Mouse (Mus musculus): Measurements from ENCODE around the gene Rnf115. TPM values are rescaled to one million over a fixed set of nuclear protein-coding genes. Genes with fewer than 3 reads are reported as not detected.
"Not testable (repeated sequence)": the region's sequence is repeated elsewhere in the genome, so short reads cannot be mapped to it uniquely, and the experiment has no call there.

The Rnf115 gene
- 54.5 and 56.5 TPM in 2 replicates for polyA plus RNA-seq (2016; fragmentation: Nextera tagmentation; extraction: Ambion mirVana)

GRCm38 (mm10) chr3:96727343-96727827, at the start of gene Rnf115, which contains the start of gene Polr3c:
Rnf115 (plus strand) TSS chr3:96727664.
Polr3c (minus strand) TSS chr3:96727628.
- Histone ChIP-seq H3K27ac (ENCODE audit: poor library complexity, severe bottlenecking) (peak within 1 kb of the TSS; percentile 84), H3K4me3 (peak within 1 kb of the TSS; percentile 91), H3K9me3 (replicated peaks) (no peaks in the 10 kb centered on the region), H3K4me1 (replicated peaks) (peaks cover 39% of the 10 kb centered on the region), H3K36me3 (peaks cover 17% of the 10 kb centered on the region), H3K27me3 (replicated peaks) (no peaks in the 10 kb centered on the region), H3K9ac (peak within 1 kb of the TSS; percentile 88), H3K4me2 (peak within 1 kb of the TSS; percentile 66)
- 0% methylated on average over 52 of the region's 52 CpGs for WGBS
- ATAC-seq (ENCODE audit: insufficient number of reproducible peaks, low FRiP score), result peak; percentile 99

GRCm38 (mm10) chr3:96678456-96678855, 49.0 kb upstream of the Rnf115 start:
- H3K27me3 ChIP-seq (replicated peaks), result peaks cover 26% of the 10 kb centered on the region
- H3K27ac ChIP-seq (ENCODE audit: poor library complexity, severe bottlenecking), result no peak overlapping the region
- H3K9me3 ChIP-seq (replicated peaks), result no peaks in the 10 kb centered on the region
- no peak for ATAC-seq (ENCODE audit: insufficient number of reproducible peaks, low FRiP score)
- no peak overlapping the region for H3K4me2 ChIP-seq
- H3K36me3 ChIP-seq, result no peaks in the 10 kb centered on the region
- H3K4me1 ChIP-seq (replicated peaks), result no peaks in the 10 kb centered on the region; the same call in 1 of the 2 replicates
- no peak overlapping the region for H3K4me3 ChIP-seq
- 65% methylated on average over 7 of the region's 7 CpGs for WGBS
- H3K9ac ChIP-seq, result no peak overlapping the region

GRCm38 (mm10) chr3:96679159-96679674, 48.2 kb upstream of the Rnf115 start:
- peak; percentile 18; the same call in 1 of the 2 replicates for ATAC-seq (ENCODE audit: insufficient number of reproducible peaks, low FRiP score)
- Histone ChIP-seq H3K27me3 (replicated peaks) (peaks cover 33% of the 10 kb centered on the region), H3K36me3 (no peaks in the 10 kb centered on the region), H3K9ac (no peak overlapping the region), H3K4me3 (no peak overlapping the region), H3K9me3 (replicated peaks) (no peaks in the 10 kb centered on the region), H3K27ac (ENCODE audit: poor library complexity, severe bottlenecking) (no peak overlapping the region), H3K4me1 (replicated peaks) (peaks cover 3% of the 10 kb centered on the region), H3K4me2 (no peak overlapping the region)
- 9% methylated on average over 5 of the region's 5 CpGs for WGBS

GRCm38 (mm10) chr3:96680269-96680956, 47.1 kb upstream of the Rnf115 start:
- no peak for ATAC-seq (ENCODE audit: insufficient number of reproducible peaks, low FRiP score)
- no peaks in the 10 kb centered on the region for H3K9me3 ChIP-seq (replicated peaks)
- H3K36me3 ChIP-seq, result no peaks in the 10 kb centered on the region
- H3K4me1 ChIP-seq (replicated peaks), result peaks cover 15% of the 10 kb centered on the region
- 0 out of 2 replicates have a peak overlapping the region, but pooled peaks have one; percentile 13 for H3K9ac ChIP-seq
- H3K27ac ChIP-seq (ENCODE audit: poor library complexity, severe bottlenecking), result no peak overlapping the region
- H3K4me3 ChIP-seq, result no peak overlapping the region
- WGBS, result 25% methylated on average over 12 of the region's 12 CpGs
- H3K27me3 ChIP-seq (replicated peaks), result peaks cover 45% of the 10 kb centered on the region
- no peak overlapping the region for H3K4me2 ChIP-seq

- H3K9me3 ChIP-seq (replicated peaks), result no peaks in the 10 kb centered on the region
- peaks cover 15% of the 10 kb centered on the region for H3K4me1 ChIP-seq (replicated peaks)
- H3K36me3 ChIP-seq, result no peaks in the 10 kb centered on the region
- H3K27me3 ChIP-seq (replicated peaks), result peaks cover 51% of the 10 kb centered on the region
- no peak overlapping the region for H3K27ac ChIP-seq (ENCODE audit: poor library complexity, severe bottlenecking)
- no peak overlapping the region for H3K4me3 ChIP-seq
- no peak for ATAC-seq (ENCODE audit: insufficient number of reproducible peaks, low FRiP score)
- no peak overlapping the region for H3K9ac ChIP-seq
- no peak overlapping the region for H3K4me2 ChIP-seq
- 79% methylated on average over 3 of the region's 3 CpGs for WGBS
Measured at GRCm38 (mm10) chr3:96683496-96683895, 44.0 kb upstream of the Rnf115 start.

DNA sequence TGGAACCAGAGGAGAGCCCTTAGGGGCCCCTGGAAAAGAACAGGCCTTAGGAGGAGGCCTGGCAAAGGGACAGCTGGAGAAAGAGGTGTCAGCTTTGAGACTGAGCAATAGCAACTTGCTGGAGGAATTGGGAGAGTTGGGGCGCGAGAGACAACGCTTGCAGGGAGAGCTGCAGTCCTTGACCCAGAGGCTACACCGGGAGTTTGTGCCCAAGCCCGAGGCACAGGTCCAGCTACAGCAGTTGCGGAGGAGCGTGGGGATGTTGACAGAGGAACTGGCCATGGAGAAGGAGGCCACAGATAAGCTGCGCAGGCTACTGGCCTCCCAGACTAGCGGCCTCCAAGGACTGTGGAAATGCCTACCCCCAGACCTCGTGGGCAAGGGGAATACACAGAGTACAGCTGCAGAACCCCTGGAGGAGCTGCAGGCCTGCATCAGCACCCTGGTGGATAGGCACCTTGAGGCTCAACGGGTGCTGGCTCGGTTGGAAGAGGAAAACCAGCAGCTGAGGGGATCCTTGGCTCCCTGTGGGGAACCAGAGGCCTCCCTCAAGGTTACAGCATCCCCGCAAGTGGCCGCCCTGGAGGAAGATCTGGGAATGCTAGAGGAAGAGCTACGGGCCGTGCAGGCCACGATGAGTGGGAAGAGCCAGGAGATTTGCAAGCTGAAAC, 43.2 kb upstream of the Rnf115 start:
- no peak for ATAC-seq (ENCODE audit: insufficient number of reproducible peaks, low FRiP score)
- peak overlapping the region; percentile 38 for H3K4me3 ChIP-seq
- no peak overlapping the region for H3K27ac ChIP-seq (ENCODE audit: poor library complexity, severe bottlenecking)
- peak overlapping the region; percentile 72 for H3K4me2 ChIP-seq
- H3K4me1 ChIP-seq (replicated peaks), result peaks cover 15% of the 10 kb centered on the region
- H3K27me3 ChIP-seq (replicated peaks), result peaks cover 49% of the 10 kb centered on the region
- H3K9me3 ChIP-seq (replicated peaks), result no peaks in the 10 kb centered on the region
- WGBS, result 33% methylated on average over 17 of the region's 17 CpGs
- H3K9ac ChIP-seq, result peak overlapping the region; percentile 54; the same call in 1 of the 2 replicates
- H3K36me3 ChIP-seq, result no peaks in the 10 kb centered on the region

DNA sequence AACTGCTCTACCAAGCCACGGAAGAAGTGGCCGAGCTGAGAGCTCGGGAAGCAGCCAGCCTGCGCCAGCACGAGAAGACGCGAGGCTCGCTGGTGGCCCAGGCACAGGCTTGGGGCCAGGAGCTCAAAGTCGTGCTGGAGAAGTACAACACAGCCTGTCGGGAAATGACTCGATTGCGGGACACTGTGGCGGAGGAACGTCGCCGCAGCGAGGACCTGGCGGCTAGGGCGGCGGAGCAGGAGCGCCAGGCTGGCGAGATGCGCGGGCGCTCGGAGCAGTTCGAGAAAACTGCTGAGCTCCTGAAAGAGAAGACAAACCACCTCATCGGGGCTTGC, 42.7 kb upstream of the Rnf115 start:
- Histone ChIP-seq H3K4me1 (replicated peaks) (peaks cover 15% of the 10 kb centered on the region), H3K27ac (ENCODE audit: poor library complexity, severe bottlenecking) (no peak overlapping the region), H3K4me2 (peak overlapping the region; percentile 72), H3K27me3 (replicated peaks) (peaks cover 44% of the 10 kb centered on the region), H3K9me3 (replicated peaks) (no peaks in the 10 kb centered on the region), H3K4me3 (peak overlapping the region; percentile 38), H3K36me3 (no peaks in the 10 kb centered on the region), H3K9ac (peak overlapping the region; percentile 54; the same call in 1 of the 2 replicates)
- no peak for ATAC-seq (ENCODE audit: insufficient number of reproducible peaks, low FRiP score)
- 13% methylated on average over 28 of the region's 28 CpGs for WGBS

DNA sequence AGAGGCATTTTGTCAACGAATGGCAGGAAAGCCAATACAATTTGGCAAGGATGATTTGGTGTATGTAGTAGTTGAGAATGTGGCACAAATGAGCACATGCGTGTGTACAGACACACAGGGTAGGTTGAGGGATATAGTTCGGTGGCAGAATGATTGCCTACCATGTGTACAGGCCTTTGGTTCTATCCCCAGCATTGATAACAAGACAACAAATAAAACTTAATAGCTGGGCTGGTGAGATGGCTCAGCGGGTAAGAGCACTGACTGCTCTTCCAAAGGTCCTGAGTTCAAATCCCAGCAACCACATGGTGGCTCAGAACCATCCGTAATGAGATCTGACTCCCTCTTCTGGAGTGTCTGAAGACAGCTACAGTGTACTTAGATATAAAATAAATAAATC, 41.4 kb upstream of the Rnf115 start:
- H3K4me3 ChIP-seq; H3K27ac ChIP-seq (ENCODE audit: poor library complexity, severe bottlenecking); H3K36me3 ChIP-seq; ATAC-seq (ENCODE audit: insufficient number of reproducible peaks, low FRiP score); H3K9me3 ChIP-seq (replicated peaks); H3K4me2 ChIP-seq; H3K9ac ChIP-seq: not testable (repeated sequence)
- H3K4me1 ChIP-seq (replicated peaks), result peaks cover 15% of the 10 kb centered on the region
- H3K27me3 ChIP-seq (replicated peaks), result peaks cover 32% of the 10 kb centered on the region
- 88% methylated on average over 5 of the region's 5 CpGs for WGBS

- Histone ChIP-seq H3K27ac (ENCODE audit: poor library complexity, severe bottlenecking) (no peak overlapping the region), H3K4me2 (no peak overlapping the region), H3K9me3 (replicated peaks) (no peaks in the 10 kb centered on the region), H3K36me3 (no peaks in the 10 kb centered on the region), H3K27me3 (replicated peaks) (peaks cover 22% of the 10 kb centered on the region), H3K4me1 (replicated peaks) (peaks cover 18% of the 10 kb centered on the region), H3K4me3 (no peak overlapping the region), H3K9ac (no peak overlapping the region)
- WGBS, result 71% methylated on average over 11 of the region's 11 CpGs
- no peak for ATAC-seq (ENCODE audit: insufficient number of reproducible peaks, low FRiP score)
Measured at GRCm38 (mm10) chr3:96688854-96689253, 38.6 kb upstream of the Rnf115 start.

DNA sequence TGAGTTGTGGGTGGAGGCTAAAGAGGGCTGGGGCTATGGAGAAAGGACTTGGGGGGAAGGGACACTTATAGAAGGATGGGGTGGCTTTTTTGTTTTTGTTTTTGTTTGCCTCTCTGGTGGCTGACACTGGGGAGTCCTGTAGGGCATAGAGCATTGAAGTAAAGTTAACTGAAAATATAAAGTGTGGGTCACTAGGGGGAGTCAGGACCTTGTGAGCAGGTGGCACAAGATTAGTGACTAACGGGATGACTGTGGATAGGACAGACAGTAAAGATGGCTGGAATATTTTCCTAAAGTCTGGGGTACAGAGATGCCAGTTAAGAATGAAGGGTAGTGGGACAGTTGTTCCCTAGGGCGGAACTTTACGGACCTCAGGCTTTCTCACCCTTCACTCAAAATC, 37.2 kb upstream of the Rnf115 start:
- Histone ChIP-seq H3K4me3 (no peak overlapping the region), H3K36me3 (no peaks in the 10 kb centered on the region), H3K27ac (ENCODE audit: poor library complexity, severe bottlenecking) (no peak overlapping the region), H3K4me1 (replicated peaks) (peaks cover 10% of the 10 kb centered on the region), H3K9ac (no peak overlapping the region), H3K4me2 (no peak overlapping the region), H3K27me3 (replicated peaks) (peaks cover 8% of the 10 kb centered on the region; the same call in 1 of the 2 replicates), H3K9me3 (replicated peaks) (no peaks in the 10 kb centered on the region)
- no peak for ATAC-seq (ENCODE audit: insufficient number of reproducible peaks, low FRiP score)
- 47% methylated on average over 3 of the region's 3 CpGs for WGBS

- 15% methylated on average over 3 of the region's 3 CpGs for WGBS
- no peaks in the 10 kb centered on the region for H3K36me3 ChIP-seq
- H3K27ac ChIP-seq (ENCODE audit: poor library complexity, severe bottlenecking), result no peak overlapping the region
- H3K4me2 ChIP-seq, result no peak overlapping the region
- no peaks in the 10 kb centered on the region; the same call in 1 of the 2 replicates for H3K27me3 ChIP-seq (replicated peaks)
- no peak overlapping the region for H3K9ac ChIP-seq
- peaks cover 18% of the 10 kb centered on the region for H3K4me1 ChIP-seq (replicated peaks)
- H3K9me3 ChIP-seq (replicated peaks), result no peaks in the 10 kb centered on the region
- H3K4me3 ChIP-seq, result no peak overlapping the region
- ATAC-seq (ENCODE audit: insufficient number of reproducible peaks, low FRiP score), result no peak
Measured at GRCm38 (mm10) chr3:96692506-96692905, 35.0 kb upstream of the Rnf115 start.
